9 mouse cellular contexts compared by ENCODE assay signal in the genomic region with DNA sequence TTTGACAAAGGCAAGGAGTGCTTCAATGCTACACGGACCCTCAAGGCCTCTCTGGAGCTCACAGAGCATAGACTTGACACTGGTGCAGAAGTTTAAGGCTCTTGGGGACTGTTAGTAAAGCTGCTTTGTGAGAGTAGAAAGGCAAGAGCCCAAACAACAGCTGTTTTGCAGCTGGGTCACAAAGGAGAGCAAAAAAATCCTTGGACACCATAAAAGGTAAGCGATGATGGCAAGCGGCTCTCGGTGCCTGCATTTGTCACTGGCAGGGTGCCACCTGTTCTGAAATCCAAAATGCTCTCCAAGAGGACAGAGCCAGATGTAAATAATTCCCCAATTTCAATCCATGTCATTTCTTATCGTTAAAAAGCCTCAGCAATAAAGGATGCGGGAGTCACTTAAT.
A peak's percentile ranks its signal among the peaks of the same experiment; 100 is the strongest.
DNase-seq lines count a peak whose midpoint lies in the region; ATAC-seq lines count a peak whose summit lies in the region.
"Had no signal": no experiment of that assay in that cellular context is flagged by ENCODE, and none has a peak within 500 bp of the region (broad histone marks: within the 10 kb centered on the region; RNA-seq: fewer than 3 reads in every experiment).

No protein-coding gene starts in this region.

- peak; percentile 30 for DNase-seq in adrenal gland, postnatal 10 days
- DNase-seq in adrenal gland, adult 18-20 months (ENCODE audit: low spot score in 2 of 2) = no peak
- DNase-seq in cerebellum, adult 11-12 months = peak; percentile 22
- DNase-seq in heart, postnatal 10 days = peak; percentile 37 to 60
- peak; percentile 46 for DNase-seq in lung, postnatal 14 days
- DNase-seq in Muller cell, postnatal 12 days (ENCODE audit: inconsistent ontology term) = no peak
- DNase-seq in left cerebral cortex, postnatal 36 days (ENCODE audit: low spot score in 2 of 2) = no peak

- no peak overlapping the region for H3K9ac ChIP-seq in forebrain, embryonic 15.5 days (replicated peaks)
- H3K9ac ChIP-seq: hindbrain, embryonic 15.5 days had no signal

- H3K36me3 ChIP-seq in forebrain, embryonic 15.5 days = no peaks in the 10 kb centered on the region
- H3K36me3 ChIP-seq: hindbrain, embryonic 15.5 days had no signal

- no peaks in the 10 kb centered on the region for H3K9me3 ChIP-seq in forebrain, embryonic 15.5 days
- H3K9me3 ChIP-seq: hindbrain, embryonic 15.5 days had no signal

- H3K4me1 ChIP-seq in forebrain, embryonic 15.5 days = no peaks in the 10 kb centered on the region

- H3K27me3 ChIP-seq in forebrain, embryonic 15.5 days = no peaks in the 10 kb centered on the region
- H3K27me3 ChIP-seq: hindbrain, embryonic 15.5 days had no signal

- no peak overlapping the region for H3K27ac ChIP-seq in forebrain, embryonic 15.5 days (replicated peaks)
- H3K27ac ChIP-seq: hindbrain, embryonic 15.5 days had no signal

- intact Hi-C loops in heart, postnatal 10 days (cut with DNase I) = no loop called here
- intact Hi-C loops in left cerebral cortex, postnatal 36 days (cut with DNase I) = no loop called here

- 52% methylated on average over 6 of the region's 6 CpGs for WGBS in forebrain, embryonic 15.5 days

- no peak overlapping the region for H3K4me2 ChIP-seq in forebrain, embryonic 15.5 days (replicated peaks)
- H3K4me2 ChIP-seq: hindbrain, embryonic 15.5 days had no signal

- no peak overlapping the region for H3K4me3 ChIP-seq in forebrain, embryonic 15.5 days
- H3K4me3 ChIP-seq: hindbrain, embryonic 15.5 days had no signal

- ATAC-seq in forebrain, embryonic 15.5 days (replicated peaks) = no peak

Comparison
In these comparisons a context has a peak if more than half of its experiments do, and no peak if none do; other contexts are left out.
1. DNase-seq: peak in adrenal gland, postnatal 10 days (single experiment), cerebellum, adult 11-12 months (single experiment), heart, postnatal 10 days (2 of 2) and lung, postnatal 14 days (single experiment); none in adrenal gland, adult 18-20 months (0 of 2), Muller cell, postnatal 12 days (single experiment) and left cerebral cortex, postnatal 36 days (0 of 2).